Mouse (Mus musculus) naive thymus-derived CD4-positive, alpha-beta T cell, adult 5 months (primary cell): ENCODE measurements around the gene Ctsc. TPM values are rescaled to one million over a fixed set of nuclear protein-coding genes. Genes with fewer than 3 reads are reported as not detected.

ENCODE experiments used
- polyA plus RNA-seq: library from polyadenylated mRNA; unstranded; fragments of 100-300 nt; shearing (Covaris generic); gene quantifications from one replicate; pipeline ENCODE4 v1.2.1, GENCODE M21; 2017

Gene Ctsc
- polyA plus RNA-seq, result 86.6 TPM

DNA sequence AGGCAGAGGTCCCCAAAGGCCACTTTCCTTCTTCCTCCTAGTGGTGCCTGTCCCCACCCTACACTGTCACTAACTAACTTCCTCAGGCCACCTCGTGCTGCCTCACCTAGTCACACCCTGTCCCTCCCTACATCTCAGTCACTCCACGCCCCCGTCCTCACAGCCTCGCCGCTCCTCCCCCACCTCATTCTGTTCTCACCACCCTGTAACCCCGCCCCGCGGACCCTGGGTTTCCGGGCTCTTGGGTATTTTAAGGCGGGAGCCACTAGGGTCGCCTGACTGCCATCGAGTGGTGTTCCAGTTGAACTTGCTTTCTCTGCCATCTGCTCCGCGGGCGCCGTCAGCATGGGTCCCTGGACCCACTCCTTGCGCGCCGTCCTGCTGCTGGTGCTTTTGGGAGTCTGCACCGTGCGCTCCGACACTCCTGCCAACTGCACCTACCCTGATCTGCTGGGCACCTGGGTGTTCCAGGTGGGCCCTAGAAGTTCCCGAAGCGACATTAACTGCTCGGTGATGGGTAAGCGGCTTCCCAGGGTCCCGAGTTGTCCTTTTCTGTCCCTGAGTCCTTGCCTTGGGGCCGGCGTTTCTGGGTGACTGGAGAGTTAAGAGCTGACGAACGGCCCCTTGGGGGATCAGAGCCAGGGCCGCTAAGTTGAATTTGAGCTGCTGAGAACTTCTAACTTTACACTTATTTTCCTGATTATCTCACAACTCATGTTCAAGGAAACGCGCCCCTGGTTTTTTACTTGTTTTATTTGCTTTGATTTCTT, at the start of gene Ctsc:
Ctsc (plus strand) TSS at position 228 of the 770 bp plus-strand sequence.

Other genes starting within 250 kb of the Ctsc start
- gene Rab38, start 152.2 kb downstream of the Ctsc start, polyA plus RNA-seq, result not detected